Mouse (Mus musculus) lung, postnatal 0 days (tissue): ENCODE results near the gene Arhgap30. TPM values are rescaled to one million over a fixed set of nuclear protein-coding genes. Genes with fewer than 3 reads are reported as not detected.

ENCODE experiments used
- ATAC-seq: fragments of 200-750 bp; cut with Nextera tagmentation; 2 replicates; pipeline ENCODE4 v1.8.0; 2017; ENCODE audit warnings: moderate library complexity
- DNase-seq: peaks from one replicate; pipeline ENCODE4 v3.0.0-alpha.2; 2016; ENCODE audit warnings: low spot score
- H3K27ac ChIP-seq: fragments of 300-500 bp; sonication (generic); 2 replicates; pipeline ENCODE4 v1.5.1; 2014; ENCODE audit warnings: antibody characterized with exemption, mild to moderate bottlenecking, low read length, mixed read lengths
- H3K27me3 ChIP-seq: fragments of 300-500 bp; sonication (generic); replicated peaks from 2 replicates; pipeline ENCODE4 v1.6.1; 2014; ENCODE audit warnings: low read length, mixed read lengths; ENCODE audit not compliant: insufficient read depth
- H3K36me3 ChIP-seq: fragments of 300-500 bp; sonication (generic); 2 replicates; pipeline ENCODE4 v1.6.1; 2014; ENCODE audit warnings: low read length, mixed read lengths; ENCODE audit not compliant: insufficient read depth
- H3K4me1 ChIP-seq: fragments of 300-500 bp; sonication (generic); 2 replicates; pipeline ENCODE4 v1.6.1; 2014; ENCODE audit warnings: antibody characterized with exemption, low read depth, low read length, mixed read lengths; ENCODE audit not compliant: insufficient read depth
- H3K4me2 ChIP-seq: fragments of 300-500 bp; sonication (generic); replicated peaks from 2 replicates; pipeline ENCODE4 v1.6.1; 2014; ENCODE audit warnings: low read depth, mild to moderate bottlenecking, low read length, moderate library complexity, mixed read lengths
- H3K4me3 ChIP-seq: fragments of 300-500 bp; sonication (generic); 2 replicates; pipeline ENCODE4 v1.5.1; 2014; ENCODE audit warnings: low read depth, low read length
- H3K9ac ChIP-seq: fragments of 300-500 bp; sonication (generic); replicated peaks from 2 replicates; pipeline ENCODE4 v1.6.1; 2014; ENCODE audit warnings: low read depth, mild to moderate bottlenecking
- H3K9me3 ChIP-seq: fragments of 300-500 bp; sonication (generic); 2 replicates; pipeline ENCODE4 v1.6.1; 2016; ENCODE audit warnings: low read length, mixed read lengths
- CTCF ChIP-seq: IDR thresholded peaks from 2 replicates; pipeline ENCODE4 v1.5.1; 2016; ENCODE audit warnings: antibody characterized with exemption, mild to moderate bottlenecking
- EP300 ChIP-seq: IDR thresholded peaks from 2 replicates; pipeline ENCODE4 v1.6.1; 2016; ENCODE audit warnings: antibody characterized with exemption, mild to moderate bottlenecking, control low read depth
- WGBS: fragments of 180-500 bp; shearing (Covaris S2); extraction: QIAGEN DNeasy Blood & Tissue Kit; methylation state at CpG from one replicate; pipeline ENCODE4 v1.1.7; 2014; 5-methylcytosine and 5-hydroxymethylcytosine counted together
- polyA plus RNA-seq: library from polyadenylated mRNA; unstranded; fragments of >200 nt; fragmentation: Nextera tagmentation; extraction: Ambion mirVana; gene quantifications from 2 replicates; pipeline ENCODE4 v1.2.1, GENCODE M21; 2015

Gene Arhgap30
- polyA plus RNA-seq, 1 experiment from 2014 or later: 3.5 TPM

DNA sequence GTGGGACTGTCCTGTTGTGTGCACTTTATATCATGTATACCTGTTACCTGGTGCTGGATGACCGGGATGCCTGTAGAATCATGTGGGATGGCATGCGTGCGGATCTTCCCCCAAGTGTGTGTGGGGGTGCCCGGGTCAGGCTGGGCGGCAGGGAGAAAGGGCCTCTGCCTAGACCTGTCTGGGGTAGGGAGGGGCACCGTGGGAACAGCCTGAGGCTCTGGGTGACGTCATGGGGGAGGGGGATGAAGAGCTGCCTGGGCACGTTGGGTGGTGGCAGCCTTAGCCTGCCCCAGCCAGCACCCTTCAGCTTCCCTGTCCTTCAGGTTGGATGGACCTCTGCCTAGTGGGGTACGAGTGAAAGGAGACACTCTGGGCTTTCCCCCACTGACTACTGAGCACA, 4.4 kb upstream of the Arhgap30 start:
- ATAC-seq (no peak), DNase-seq (no peak)
- WGBS: 54% methylated on average over 9 of the region's 9 CpGs
- TF ChIP-seq CTCF (no peak), EP300 (no peak)
- Histone ChIP-seq H3K36me3 (no peaks in the 10 kb centered on the region), H3K9me3 (no peaks in the 10 kb centered on the region), H3K4me2 (no peak overlapping the region), H3K4me1 (no peaks in the 10 kb centered on the region), H3K4me3 (no peak overlapping the region), H3K9ac (no peak overlapping the region), H3K27ac (no peak overlapping the region), H3K27me3 (no peaks in the 10 kb centered on the region)

DNA sequence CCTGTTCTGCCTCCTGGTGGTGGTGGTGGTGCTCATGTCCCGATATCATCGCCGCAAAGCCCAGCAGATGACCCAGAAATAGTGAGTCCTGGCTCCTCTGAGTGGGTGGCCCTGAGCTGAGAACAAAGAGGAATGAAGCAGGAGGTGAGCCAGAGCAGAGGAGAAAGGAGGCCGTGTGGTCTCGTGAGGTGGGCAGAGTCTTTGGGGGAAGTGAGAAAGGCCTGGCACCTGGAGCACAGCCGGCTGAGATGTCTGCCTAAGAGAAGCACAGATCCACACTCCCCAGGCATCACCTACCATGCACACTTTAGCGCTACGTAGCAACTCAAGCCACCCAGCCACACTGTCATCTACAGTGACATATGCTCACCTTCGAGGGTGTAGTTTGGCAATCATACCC, 3.6 kb upstream of the Arhgap30 start:
- ATAC-seq (no peak), DNase-seq (no peak)
- 60% methylated on average over 9 of the region's 9 CpGs for WGBS
- Histone ChIP-seq H3K9ac (no peak overlapping the region), H3K4me2 (no peak overlapping the region), H3K9me3 (no peaks in the 10 kb centered on the region), H3K4me1 (no peaks in the 10 kb centered on the region), H3K27ac (no peak overlapping the region), H3K27me3 (no peaks in the 10 kb centered on the region), H3K4me3 (no peak overlapping the region), H3K36me3 (no peaks in the 10 kb centered on the region)
- TF ChIP-seq EP300 (no peak), CTCF (peak; percentile 22; the same call in 1 of the 2 replicates)

DNA sequence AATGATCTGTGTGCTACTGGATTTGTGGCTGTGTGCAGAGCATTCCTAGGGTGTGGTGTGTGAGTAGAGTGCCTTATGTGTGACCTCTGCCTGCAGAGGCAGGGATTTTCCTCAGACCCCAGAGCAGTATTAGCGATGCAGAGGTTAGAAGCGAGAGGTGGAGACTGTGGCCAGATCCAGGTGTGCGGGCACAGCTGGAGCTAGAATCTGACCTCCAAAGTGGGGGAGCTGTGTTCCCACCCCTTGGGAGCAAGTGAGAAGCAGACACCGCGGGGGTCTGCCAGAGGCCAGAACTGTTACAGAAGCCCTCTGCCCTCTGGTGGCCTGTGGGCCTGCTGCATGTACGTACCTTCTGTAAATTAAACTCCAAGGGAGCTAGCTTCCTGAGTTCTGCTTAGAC, 1.7 kb upstream of the Arhgap30 start:
- H3K4me3 ChIP-seq: no peak overlapping the region
- 26% methylated on average over 6 of the region's 6 CpGs for WGBS
- DNase-seq (no peak), ATAC-seq (no peak)
- TF ChIP-seq EP300 (no peak), CTCF (peak; percentile 57)
- no peaks in the 10 kb centered on the region for H3K9me3 ChIP-seq
- no peaks in the 10 kb centered on the region for H3K4me1 ChIP-seq
- H3K36me3 ChIP-seq: no peaks in the 10 kb centered on the region
- no peak overlapping the region for H3K27ac ChIP-seq
- no peak overlapping the region for H3K9ac ChIP-seq
- no peak overlapping the region for H3K4me2 ChIP-seq
- H3K27me3 ChIP-seq: no peaks in the 10 kb centered on the region

DNA sequence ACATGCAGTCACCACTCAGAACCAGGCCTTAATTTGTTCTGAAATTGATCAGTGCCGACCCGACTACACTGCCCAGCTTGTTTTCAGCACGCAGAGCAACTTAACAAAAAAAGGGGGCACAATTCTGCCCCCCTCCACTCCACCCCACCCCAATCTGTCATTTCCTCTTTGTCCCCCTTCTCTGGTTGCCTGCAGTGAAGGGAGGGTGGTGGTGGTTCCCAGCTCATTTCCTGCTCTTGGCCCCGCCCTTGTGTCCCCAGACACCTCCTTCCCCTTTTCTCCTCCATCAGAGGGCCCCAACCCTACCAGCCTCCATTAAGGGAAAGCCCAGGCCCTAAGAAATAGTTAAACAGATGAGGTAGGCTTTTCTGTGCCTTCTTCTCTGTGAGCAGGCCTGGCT, 1.3 kb downstream of the Arhgap30 start:
- H3K27me3 ChIP-seq: no peaks in the 10 kb centered on the region
- no peak overlapping the region for H3K27ac ChIP-seq
- H3K4me3 ChIP-seq: no peak overlapping the region
- WGBS: 71% methylated on average over 4 of the region's 4 CpGs
- H3K4me2 ChIP-seq: no peak overlapping the region
- no peaks in the 10 kb centered on the region for H3K4me1 ChIP-seq
- H3K9me3 ChIP-seq: no peaks in the 10 kb centered on the region
- DNase-seq: peak; percentile 31
- H3K9ac ChIP-seq: no peak overlapping the region
- no peaks in the 10 kb centered on the region for H3K36me3 ChIP-seq
- no peak for TF ChIP-seq EP300
- TF ChIP-seq CTCF: no peak
- ATAC-seq: peak; percentile 55; the same call in 1 of the 2 replicates

DNA sequence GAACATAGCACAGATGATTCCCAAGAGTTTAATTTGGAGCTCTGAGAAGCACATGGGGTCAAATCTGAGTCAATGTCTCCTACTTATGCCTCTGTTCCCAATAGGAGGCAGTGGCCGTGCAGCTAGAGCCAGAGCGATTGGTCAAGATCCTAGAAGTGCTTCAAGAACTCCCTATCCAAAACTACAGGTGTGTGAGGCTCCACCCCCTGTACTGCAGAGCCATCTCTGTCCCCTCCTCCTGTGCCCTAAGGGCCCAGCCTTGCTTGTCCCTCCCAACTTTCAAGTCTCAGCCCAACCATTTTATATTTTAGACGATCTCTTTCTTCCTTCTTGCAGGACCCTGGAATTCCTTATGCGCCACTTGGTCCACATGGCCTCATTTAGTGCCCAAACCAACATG, 13.1 kb downstream of the Arhgap30 start:
- WGBS: 77% methylated on average over 4 of the region's 4 CpGs
- TF ChIP-seq EP300 (no peak), CTCF (no peak)
- Histone ChIP-seq H3K9me3 (no peaks in the 10 kb centered on the region), H3K4me1 (no peaks in the 10 kb centered on the region), H3K4me3 (no peak overlapping the region), H3K27ac (no peak overlapping the region), H3K4me2 (no peak overlapping the region), H3K27me3 (no peaks in the 10 kb centered on the region), H3K36me3 (no peaks in the 10 kb centered on the region), H3K9ac (no peak overlapping the region)
- DNase-seq (no peak), ATAC-seq (no peak)

DNA sequence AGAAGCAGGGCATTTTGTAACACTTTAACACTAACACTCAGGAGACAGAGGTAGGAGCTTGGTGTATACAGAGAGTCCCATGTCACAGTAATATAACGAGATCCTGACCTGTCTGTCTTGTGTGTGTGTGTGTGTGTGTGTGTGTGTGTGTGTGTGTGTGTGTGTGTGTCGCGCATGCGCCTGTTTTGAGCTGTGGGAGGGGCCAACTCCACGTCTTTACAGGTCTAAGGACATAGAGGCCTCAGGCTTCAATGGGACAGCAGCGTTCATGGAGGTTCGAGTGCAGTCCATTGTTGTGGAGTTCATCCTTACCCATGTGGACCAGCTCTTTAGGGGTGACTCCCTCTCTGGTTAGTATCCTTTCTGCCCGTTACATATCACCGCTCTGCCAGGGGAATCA, 14.2 kb downstream of the Arhgap30 start:
- H3K4me3 ChIP-seq: no peak overlapping the region
- H3K4me1 ChIP-seq: no peaks in the 10 kb centered on the region
- DNase-seq (no peak), ATAC-seq (no peak)
- TF ChIP-seq EP300: no peak
- TF ChIP-seq CTCF: no peak
- WGBS: 82% methylated on average over 7 of the region's 9 CpGs
- H3K27ac ChIP-seq: no peak overlapping the region
- H3K4me2 ChIP-seq: no peak overlapping the region
- H3K9me3 ChIP-seq: no peaks in the 10 kb centered on the region
- no peak overlapping the region for H3K9ac ChIP-seq
- no peaks in the 10 kb centered on the region for H3K36me3 ChIP-seq
- H3K27me3 ChIP-seq: no peaks in the 10 kb centered on the region

DNA sequence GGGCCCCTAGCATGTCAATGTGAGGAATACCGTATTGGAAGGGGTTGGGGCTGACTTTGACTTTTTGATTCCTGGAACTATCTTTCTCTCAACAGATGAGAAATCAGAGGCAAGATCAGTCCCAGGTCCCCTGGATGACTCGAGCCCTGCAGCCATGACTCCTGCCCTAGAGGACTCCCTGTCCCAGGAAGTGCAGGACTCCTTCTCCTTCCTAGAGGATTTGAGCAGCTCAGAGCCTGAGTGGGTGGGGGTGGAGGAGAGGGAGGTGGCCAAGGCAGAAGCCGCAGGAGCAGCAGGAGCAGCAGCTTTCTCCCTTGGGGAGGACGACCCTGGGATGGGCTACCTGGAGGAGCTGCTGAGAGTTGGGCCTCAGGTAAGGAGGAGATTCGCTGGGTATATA, 18.5 kb downstream of the Arhgap30 start:
- TF ChIP-seq EP300 (no peak), CTCF (no peak)
- Histone ChIP-seq H3K27ac (no peak overlapping the region), H3K4me1 (no peaks in the 10 kb centered on the region), H3K9ac (no peak overlapping the region), H3K4me3 (no peak overlapping the region), H3K36me3 (no peaks in the 10 kb centered on the region), H3K9me3 (no peaks in the 10 kb centered on the region), H3K4me2 (no peak overlapping the region), H3K27me3 (no peaks in the 10 kb centered on the region)
- ATAC-seq (no peak), DNase-seq (no peak)
- WGBS: 70% methylated on average over 5 of the region's 5 CpGs
